Mouse (Mus musculus) C2C12 (cell line): Measurements from ENCODE around the gene Mosmo. TPM values are rescaled to one million over a fixed set of nuclear protein-coding genes. Genes with fewer than 3 reads are reported as not detected.
"Not testable (repeated sequence)": the region's sequence is repeated elsewhere in the genome, so short reads cannot be mapped to it uniquely, and the experiment has no call there.

Experiments used
- H3K27me3 ChIP-seq: one replicate; pipeline ENCODE4 v1.6.1; 2011; ENCODE audit not compliant: control insufficient read depth, insufficient read depth, insufficient read length
- H3K36me3 ChIP-seq: one replicate; pipeline ENCODE4 v1.6.1; 2011; ENCODE audit not compliant: control insufficient read depth, insufficient read depth
- H3K4me3 ChIP-seq: one replicate; pipeline ENCODE4 v1.5.1; 2011; ENCODE audit warnings: mild to moderate bottlenecking, control low read depth; ENCODE audit not compliant: poor library complexity, insufficient read depth, severe bottlenecking
- H3K79me2 ChIP-seq: one replicate; pipeline ENCODE4 v1.6.1; 2011; ENCODE audit not compliant: control insufficient read depth, insufficient read depth
- H3K79me3 ChIP-seq: one replicate; pipeline ENCODE4 v1.6.1; 2011; ENCODE audit warnings: low read depth, control low read depth
- H3ac ChIP-seq: one replicate; pipeline ENCODE3; 2011; ENCODE audit warnings: low read depth; ENCODE audit not compliant: control insufficient read depth, insufficient read length
- CEBPB ChIP-seq: IDR thresholded peaks from one replicate; pipeline ENCODE4 v1.6.1; 2011; ENCODE audit warnings: low read depth, mild to moderate bottlenecking, control low read depth, moderate library complexity
- CTCF ChIP-seq: IDR thresholded peaks from one replicate; pipeline ENCODE4 v1.5.1; 2011; ENCODE audit not compliant: control insufficient read depth, insufficient read depth, insufficient read length
- FOSL1 ChIP-seq: IDR thresholded peaks from one replicate; pipeline ENCODE4 v1.8.0; 2011; ENCODE audit warnings: mild to moderate bottlenecking, low read length; ENCODE audit not compliant: poor library complexity, insufficient read depth, severe bottlenecking
- MAX ChIP-seq: IDR thresholded peaks from one replicate; pipeline ENCODE4 v1.6.1; 2011; ENCODE audit warnings: mild to moderate bottlenecking, control low read depth
- MYOD1 ChIP-seq: IDR thresholded peaks from one replicate; pipeline ENCODE4 v1.6.1; 2011; ENCODE audit warnings: low read depth; ENCODE audit not compliant: control insufficient read depth, insufficient read length
- MYOG ChIP-seq: IDR thresholded peaks from one replicate; pipeline ENCODE4 v1.6.1; 2011; ENCODE audit not compliant: control insufficient read depth, insufficient read length; ENCODE audit errors: extremely low read depth
- USF1 ChIP-seq: IDR thresholded peaks from one replicate; pipeline ENCODE4 v1.6.1; 2011; ENCODE audit warnings: low read depth, mild to moderate bottlenecking, control low read depth, moderate library complexity
- polyA plus RNA-seq: library from polyadenylated mRNA; unstranded; fragments of >200 nt; fragmentation: generic; extraction: Trizol; gene quantifications from one replicate; pipeline ENCODE4 v1.2.1, GENCODE M21; 2012; ENCODE audit warnings: missing spikeins

The Mosmo gene
- polyA plus RNA-seq, 1 experiment, result 21.3 TPM

GRCm38 (mm10) chr7:120713225-120713624, 35.8 kb downstream of the Mosmo start:
- no peak overlapping the region for H3ac ChIP-seq
- H3K27me3 ChIP-seq, result no peaks in the 10 kb centered on the region
- H3K36me3 ChIP-seq, result no peaks in the 10 kb centered on the region
- H3K79me2 ChIP-seq, result peaks cover 96% of the 10 kb centered on the region
- H3K4me3 ChIP-seq, result no peak overlapping the region
- H3K79me3 ChIP-seq, result peaks cover 51% of the 10 kb centered on the region
- TF ChIP-seq USF1 (no peak), MYOG (no peak), MAX (no peak), CTCF (no peak), MYOD1 (no peak), FOSL1 (no peak), CEBPB (no peak)

- H3K36me3 ChIP-seq, H3ac ChIP-seq, H3K27me3 ChIP-seq, H3K4me3 ChIP-seq: not testable (repeated sequence)
- Histone ChIP-seq H3K79me3 (peaks cover 52% of the 10 kb centered on the region), H3K79me2 (peaks cover 97% of the 10 kb centered on the region)
Measured at GRCm38 (mm10) chr7:120713951-120714350, 36.5 kb downstream of the Mosmo start.

GRCm38 (mm10) chr7:120717261-120717660, 39.8 kb downstream of the Mosmo start:
- H3ac ChIP-seq, result no peak overlapping the region
- peaks cover 34% of the 10 kb centered on the region for H3K79me3 ChIP-seq
- no peak for TF ChIP-seq MYOD1
- no peak overlapping the region for H3K4me3 ChIP-seq
- no peaks in the 10 kb centered on the region for H3K36me3 ChIP-seq
- peaks cover 71% of the 10 kb centered on the region for H3K79me2 ChIP-seq
- no peaks in the 10 kb centered on the region for H3K27me3 ChIP-seq

DNA sequence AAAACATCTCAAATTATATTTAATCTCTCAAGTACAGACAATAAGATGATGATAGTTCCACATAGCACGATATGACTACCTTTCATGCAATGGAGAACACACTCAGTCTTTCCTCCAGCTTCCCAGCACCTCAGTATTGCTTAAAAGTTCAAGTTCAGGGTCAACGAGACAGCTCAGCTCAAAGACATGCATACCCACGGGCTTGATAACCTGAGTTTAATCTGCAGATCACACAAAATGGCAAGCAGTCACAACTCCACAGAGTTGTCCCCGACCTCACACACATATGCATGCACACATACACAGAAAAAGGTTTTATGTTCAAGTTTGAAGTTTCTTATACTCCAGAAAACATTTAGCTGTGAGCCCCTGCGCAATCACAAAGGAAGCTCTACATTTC, 43.6 kb downstream of the Mosmo start:
- no peaks in the 10 kb centered on the region for H3K27me3 ChIP-seq
- no peaks in the 10 kb centered on the region for H3K36me3 ChIP-seq
- H3K4me3 ChIP-seq, result no peak overlapping the region
- TF ChIP-seq MYOD1, result no peak
- TF ChIP-seq FOSL1, result no peak
- TF ChIP-seq CTCF, result no peak
- no peak for TF ChIP-seq MAX
- TF ChIP-seq MYOG, result no peak
- no peak for TF ChIP-seq USF1
- no peak overlapping the region for H3ac ChIP-seq
- H3K79me3 ChIP-seq, result peaks cover 20% of the 10 kb centered on the region
- H3K79me2 ChIP-seq, result peaks cover 64% of the 10 kb centered on the region

DNA sequence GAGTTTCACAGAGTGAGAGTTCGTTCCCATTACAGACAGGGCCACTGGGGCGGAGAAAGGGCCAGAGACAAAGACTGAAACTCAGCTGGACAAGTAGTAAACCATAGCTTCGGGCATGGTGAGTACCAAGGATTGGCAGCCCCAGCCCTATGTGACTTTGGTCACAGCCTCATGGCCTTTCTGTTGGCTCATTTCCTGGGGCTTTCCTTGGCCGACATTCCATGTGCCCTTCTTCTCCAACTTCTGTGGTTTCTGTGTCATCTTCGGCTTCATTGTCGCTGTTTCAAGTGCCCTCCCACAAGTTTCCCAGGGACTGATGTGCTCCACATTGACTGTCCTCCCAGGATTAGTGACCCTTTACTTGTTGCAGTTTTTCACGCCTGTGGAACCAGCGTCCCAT, 44.0 kb downstream of the Mosmo start:
- H3K4me3 ChIP-seq, result no peak overlapping the region
- H3K79me3 ChIP-seq, result peaks cover 16% of the 10 kb centered on the region
- H3K79me2 ChIP-seq, result peaks cover 60% of the 10 kb centered on the region
- TF ChIP-seq CTCF (no peak), FOSL1 (no peak), MYOD1 (no peak), USF1 (no peak), MYOG (no peak), CEBPB (no peak), MAX (no peak)
- H3K36me3 ChIP-seq, result no peaks in the 10 kb centered on the region
- H3K27me3 ChIP-seq, result no peaks in the 10 kb centered on the region
- no peak overlapping the region for H3ac ChIP-seq

DNA sequence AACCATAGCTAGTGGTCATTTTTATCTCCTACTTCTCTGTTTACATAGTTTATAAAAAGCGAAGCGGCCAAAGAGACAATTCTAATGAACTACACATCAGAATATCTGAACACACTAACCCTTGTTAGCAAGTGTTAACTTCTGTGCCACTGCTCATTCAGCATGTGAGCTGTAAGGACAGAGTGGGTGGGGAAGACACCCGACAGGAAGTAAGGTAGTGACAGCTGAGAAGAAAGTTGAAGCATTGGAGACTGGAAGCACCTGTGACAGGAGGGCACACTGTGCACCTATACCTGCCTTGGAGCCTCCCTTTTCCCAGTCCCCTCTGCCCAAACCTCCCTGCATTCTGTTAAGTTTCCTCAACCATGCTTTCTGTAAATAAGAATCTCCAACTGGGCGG, 44.6 kb downstream of the Mosmo start:
- peaks cover 14% of the 10 kb centered on the region for H3K79me3 ChIP-seq
- no peak overlapping the region for H3K4me3 ChIP-seq
- H3K79me2 ChIP-seq, result peaks cover 54% of the 10 kb centered on the region
- no peak for TF ChIP-seq CEBPB
- TF ChIP-seq MYOG, result no peak
- no peak for TF ChIP-seq CTCF
- TF ChIP-seq FOSL1, result no peak
- no peak for TF ChIP-seq MAX
- TF ChIP-seq USF1, result no peak
- TF ChIP-seq MYOD1, result no peak
- H3ac ChIP-seq, result no peak overlapping the region
- H3K27me3 ChIP-seq, result no peaks in the 10 kb centered on the region
- H3K36me3 ChIP-seq, result no peaks in the 10 kb centered on the region
